Mouse (Mus musculus) cerebellum, adult 9-11 months (tissue): ENCODE data around the gene 1700011L22Rik.

Experiments
- DNase-seq: peaks from one replicate; pipeline ENCODE4 v3.0.0; 2022

Gene 1700011L22Rik

DNA sequence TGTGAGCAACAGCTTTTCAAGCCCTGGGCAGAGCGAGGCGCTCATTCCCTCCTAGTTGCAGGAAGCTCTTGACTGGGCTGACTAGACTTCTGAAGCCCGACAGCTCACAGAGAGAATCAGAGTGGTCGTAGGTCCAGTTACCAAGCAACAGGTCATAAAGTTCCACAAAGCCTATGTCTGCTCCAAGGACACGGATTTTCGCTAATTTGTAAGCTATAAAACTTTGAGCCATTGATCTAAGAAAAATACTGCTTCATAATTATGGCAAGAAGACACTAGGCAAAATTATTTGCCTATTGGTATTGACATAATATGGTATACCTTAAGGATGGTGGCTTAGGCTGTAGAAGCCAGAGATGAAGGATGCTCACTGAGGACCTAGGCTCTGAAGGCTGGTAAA, at the start of gene 1700011L22Rik:
1700011L22Rik (minus strand) TSS at position 101 of the 400 bp plus-strand sequence.
- no peak for DNase-seq

DNA sequence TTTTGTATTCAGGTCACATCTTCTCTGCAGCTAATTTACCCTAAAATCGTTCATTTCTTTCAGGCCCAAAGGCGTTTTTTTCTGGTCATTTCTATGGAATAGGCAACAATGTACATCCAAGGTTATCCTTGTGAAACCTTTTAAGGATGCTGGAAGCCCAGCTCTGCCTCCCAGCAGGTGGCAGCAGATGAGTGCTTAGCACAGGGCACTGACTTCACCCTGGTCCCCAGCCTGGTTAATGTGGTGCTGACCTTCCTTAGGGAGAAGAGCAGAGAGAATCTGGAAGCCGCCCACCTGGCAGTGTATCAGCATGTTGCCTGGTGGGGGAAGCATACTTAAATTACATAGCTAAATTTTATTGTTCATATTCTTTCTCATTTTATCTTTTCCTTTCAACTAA, 49.4 kb upstream of the 1700011L22Rik start:
- DNase-seq, result peak; percentile 28

DNA sequence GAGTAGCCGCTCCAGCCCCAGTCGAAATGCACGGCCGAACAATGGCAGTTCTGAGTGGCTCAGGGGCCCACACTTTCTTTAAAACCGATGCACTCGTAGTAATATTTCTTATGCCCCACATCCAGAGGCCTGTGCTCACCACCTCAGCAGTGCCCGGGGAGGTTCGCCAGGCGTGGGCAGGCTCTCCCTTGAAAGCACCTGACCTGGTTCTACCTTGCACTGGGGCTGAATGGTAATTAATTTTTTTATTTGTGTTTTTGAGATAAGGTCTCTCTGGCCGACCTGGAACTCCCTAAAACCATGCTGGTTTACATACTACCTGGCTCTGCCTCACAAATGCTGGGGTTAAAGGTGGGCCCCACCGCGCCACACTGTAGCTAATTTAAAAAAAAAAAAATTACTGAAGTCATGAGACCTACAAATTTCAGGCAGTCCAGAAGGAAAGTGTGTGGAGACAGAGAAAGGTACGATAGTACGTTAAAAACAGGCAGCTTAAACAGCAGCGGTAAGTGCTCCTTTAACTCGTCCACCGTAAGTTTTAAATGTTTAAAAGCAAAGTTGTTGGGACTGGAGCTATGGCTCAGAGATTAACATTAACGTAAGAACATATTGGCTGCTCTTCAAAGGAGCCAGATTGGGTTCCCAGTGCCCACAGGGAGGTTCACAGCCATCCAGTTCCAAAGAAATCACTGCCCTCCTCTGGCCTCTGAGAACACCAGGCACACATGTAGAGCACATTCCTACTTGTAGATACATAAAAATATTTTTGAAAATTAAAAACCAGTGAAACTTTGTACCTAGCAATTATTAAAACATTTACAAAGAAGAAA, 47.1 kb upstream of the 1700011L22Rik start:
- DNase-seq, result peak; percentile 10

DNA sequence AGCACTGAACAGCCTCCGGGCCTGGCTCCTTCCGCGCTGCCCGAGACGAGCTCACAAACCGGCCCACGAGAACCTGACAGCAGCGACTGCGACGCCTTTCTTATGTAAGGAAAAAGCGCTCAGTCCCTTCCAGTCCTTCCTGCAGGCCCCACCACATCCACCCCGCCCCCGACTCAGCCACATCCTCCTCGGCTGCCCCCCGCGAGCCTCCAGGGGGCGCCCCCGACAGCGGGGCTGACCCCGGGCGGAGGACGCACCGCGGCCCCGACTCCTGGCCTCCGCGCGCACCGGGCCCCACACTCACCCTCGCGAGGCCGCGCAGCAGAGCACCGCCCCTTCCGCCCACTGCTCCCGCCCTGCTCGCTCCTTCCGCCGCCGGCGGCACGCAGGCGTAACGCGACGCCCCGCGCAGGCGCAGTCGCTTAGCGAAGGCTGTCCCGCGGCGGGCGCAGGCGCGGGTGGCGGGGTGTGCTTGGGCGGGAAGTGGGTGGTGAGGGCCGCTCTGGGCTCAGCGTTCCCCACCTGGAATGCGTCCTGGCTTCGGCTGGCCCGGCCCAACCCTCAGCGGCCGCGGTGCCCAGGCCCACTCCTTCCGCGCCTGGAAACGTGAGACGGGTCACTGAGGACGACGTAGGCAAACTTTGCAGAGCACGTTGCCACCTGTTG, 46.4 kb upstream of the 1700011L22Rik start, which contains the start of gene Mmaa:
Mmaa (minus strand) TSS at position 328 of the 666 bp plus-strand sequence.
- DNase-seq, result peak; percentile 97

DNA sequence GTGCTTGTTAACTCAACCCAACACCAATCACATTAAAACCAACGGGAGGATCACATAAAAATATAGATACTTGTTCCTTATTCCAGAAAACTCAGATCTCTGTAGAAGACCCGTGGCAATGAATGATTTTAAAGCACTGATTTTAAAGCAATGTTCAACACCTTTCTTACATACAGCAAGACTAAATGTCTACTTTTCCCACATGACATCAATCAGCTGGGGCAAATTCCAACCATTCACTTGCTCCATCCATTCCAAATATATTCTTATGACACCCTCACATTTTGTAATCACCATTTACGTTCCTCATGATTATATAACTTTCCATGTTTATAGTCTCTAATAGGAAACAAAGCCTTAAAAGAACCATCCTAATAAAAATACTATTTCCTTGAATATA, 45.5 kb upstream of the 1700011L22Rik start:
- DNase-seq, result no peak

DNA sequence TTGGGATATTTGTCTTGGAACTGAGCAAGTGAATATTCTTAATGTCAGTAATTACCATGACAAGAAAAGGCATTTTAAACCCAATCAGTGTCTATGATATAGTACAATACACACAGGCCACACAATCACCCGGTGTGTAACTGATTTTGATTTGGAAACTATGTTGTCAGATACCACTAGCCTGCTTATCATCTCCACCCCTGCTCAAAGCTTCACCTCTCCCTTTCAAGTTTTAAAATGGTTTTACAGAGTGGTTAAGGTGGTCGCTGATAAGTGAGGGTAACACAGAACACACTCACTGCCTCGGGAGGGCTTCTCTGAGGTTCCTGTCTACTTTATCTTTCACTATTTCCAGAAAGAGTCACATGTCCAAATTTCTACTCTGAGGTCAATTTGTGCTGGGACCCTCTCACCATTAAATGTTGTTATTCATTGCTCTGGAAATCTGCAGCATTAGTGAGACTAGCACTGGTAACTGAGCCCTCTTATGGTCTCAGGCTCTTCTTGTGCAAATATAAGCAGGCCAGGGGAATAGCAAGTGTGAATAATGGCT, 44.4 kb upstream of the 1700011L22Rik start:
- no peak for DNase-seq

DNA sequence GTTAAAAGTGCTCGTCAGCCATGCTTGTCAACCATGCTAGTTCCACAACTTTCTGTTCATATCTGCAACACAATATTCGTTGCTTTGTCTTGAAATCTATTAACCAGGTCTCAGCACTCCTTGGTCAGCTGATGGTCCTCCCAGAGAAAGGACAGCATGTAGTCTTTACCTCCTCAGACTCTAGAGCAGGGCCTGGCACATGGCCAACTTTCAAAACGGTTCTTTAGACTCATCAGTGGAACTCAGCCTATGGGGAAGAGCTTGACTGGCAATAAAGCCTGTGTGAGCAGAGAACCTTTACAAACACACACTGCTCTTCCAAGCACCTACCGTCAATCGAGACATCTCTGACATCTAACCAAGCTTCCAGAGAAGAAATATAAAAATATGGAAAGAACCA, 41.2 kb upstream of the 1700011L22Rik start:
- no peak for DNase-seq

DNA sequence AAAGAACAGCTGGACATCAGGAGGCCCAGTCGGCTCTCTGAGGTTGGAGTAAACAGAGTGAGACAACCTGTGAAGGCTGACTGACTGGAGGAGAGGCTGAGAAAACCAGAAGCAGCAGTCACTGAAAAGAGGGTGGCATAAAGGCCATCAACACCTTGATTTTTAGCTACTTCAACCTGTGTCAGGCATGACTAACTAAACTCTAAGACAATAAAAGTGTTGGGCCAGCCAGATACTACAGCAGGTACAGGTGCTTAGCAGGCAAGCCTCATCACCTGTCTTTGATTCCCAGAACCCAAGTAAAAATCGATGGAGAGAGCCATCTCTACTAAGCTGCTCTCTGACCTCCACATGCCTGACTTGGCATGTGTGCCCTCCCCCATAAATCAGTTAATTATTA, 40.3 kb upstream of the 1700011L22Rik start:
- DNase-seq, result no peak

DNA sequence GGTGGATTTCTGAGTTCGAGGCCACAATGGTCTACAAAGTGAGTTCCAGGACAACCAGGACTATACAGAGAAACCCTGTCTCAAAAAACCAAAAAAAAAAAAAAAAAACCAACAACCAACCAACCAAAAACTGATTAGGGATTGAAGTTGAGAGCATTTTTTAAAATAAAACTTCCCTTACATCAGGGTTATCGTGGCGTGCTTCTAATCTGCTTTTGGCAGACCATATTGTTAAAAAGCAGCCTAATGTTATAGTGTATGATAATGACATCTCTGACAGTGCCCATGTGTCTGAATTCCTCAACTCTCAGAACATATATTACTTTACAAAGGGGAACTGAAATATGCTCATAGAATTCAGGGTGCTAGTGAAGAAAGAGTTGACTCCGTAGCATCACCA, 39.9 kb upstream of the 1700011L22Rik start:
- DNase-seq, result no peak

DNA sequence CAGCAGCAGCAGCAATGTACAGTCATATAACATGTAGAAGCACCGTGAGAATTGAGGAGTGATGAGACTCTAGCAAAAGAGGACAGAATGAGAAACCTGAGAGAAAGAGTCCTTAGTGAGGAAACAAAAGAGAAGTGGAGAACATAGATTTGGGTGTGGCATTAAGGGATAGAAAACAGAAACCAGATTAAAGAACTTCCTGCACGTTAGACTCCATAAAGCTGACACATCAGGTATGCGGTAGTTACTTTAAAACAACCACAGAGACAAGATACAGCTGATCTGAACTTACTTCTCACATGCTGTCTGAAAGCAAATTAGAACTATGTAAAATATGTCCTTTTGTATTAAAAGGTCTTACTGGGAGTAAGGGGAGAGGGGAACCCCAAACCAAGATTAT, 38.1 kb upstream of the 1700011L22Rik start:
- no peak for DNase-seq

DNA sequence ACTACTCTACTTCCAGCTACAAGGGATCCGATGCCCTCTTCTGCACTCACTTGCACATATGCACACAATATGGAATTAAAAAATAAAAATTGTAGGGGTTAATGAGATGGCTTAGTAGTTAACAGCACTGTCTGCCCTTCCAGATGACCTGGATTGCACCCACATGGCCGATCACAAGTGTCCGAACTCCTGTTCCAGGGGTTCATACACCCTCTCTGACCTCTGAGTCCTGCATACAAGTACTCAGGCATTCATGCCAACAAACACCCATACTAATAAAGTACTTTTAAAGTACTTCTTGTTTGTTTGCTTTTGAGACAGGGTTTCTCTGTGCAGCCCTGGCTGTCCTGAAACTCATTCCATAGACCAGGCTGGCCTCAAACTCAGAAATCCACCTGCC, 36.3 kb upstream of the 1700011L22Rik start:
- no peak for DNase-seq

DNA sequence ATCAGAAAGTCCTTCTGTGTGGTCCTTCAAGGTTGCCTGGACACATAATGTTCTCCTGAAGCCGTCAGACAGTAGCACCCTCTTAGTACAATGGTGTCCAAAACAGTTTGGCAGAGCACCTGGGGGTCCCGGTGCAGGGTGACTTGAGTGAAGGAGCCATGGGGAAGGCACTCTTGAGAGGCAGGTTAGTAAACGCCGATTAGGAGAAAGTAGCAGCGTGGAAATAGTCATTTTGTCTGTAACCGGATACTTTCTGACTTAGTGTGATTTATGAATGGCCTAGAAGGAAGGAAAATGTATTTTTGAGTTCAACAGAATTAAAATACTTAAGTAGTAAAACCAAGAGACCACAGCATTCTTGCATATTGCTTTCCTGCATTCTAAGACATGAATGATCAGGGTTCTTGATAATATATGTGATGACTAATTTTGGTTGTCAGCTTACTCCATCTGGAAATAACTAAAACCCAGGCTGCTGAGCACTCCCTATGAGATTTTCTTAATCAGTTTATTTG, 33.1 kb upstream of the 1700011L22Rik start:
- DNase-seq, result no peak

DNA sequence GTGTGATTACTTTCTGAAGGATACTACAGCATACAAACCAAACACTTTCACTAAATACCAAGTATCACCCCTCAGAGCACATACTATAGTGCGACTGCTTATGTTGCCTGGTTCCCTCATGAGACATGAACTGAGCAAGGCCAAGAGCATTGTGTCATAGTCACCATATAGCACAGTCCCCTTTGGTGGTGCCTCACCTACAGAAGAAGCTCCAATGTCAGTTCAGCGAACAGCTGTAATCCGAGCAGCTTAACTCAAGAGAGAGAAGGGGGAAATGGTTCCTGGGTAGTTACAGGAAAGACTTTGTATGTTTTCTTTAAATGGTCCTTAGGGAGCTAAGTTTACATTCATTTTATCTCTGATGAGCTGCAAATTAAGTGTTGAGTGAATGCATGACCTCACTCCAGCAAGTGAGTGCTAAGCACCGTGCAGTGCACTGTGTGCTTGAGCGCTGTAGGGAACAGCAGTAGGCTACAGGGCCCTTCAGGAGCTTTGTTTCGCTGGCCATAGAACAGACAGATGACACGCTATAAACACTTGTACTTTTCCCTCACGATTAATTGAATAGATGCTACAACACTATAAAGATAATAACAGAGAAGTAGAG, 29.0 kb upstream of the 1700011L22Rik start:
- DNase-seq, result no peak

DNA sequence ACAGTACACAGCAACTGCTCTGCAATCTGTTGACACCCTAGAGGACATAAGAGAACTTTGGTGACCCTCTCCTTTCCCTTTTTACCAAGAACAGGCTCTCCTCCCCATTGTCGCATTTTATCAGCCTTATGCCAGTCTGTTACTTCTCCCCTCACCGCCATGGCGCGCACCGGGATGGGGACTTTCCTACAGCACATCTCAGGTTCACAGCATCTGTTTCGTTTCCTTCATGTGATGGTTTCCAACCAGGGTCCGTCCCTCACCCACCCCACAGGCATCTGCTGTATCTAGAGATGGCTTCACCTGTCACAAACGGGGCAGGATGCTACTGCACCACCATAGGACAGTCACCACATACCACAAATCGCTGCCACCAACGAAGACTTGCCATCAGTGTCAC, 26.6 kb upstream of the 1700011L22Rik start:
- no peak for DNase-seq

DNA sequence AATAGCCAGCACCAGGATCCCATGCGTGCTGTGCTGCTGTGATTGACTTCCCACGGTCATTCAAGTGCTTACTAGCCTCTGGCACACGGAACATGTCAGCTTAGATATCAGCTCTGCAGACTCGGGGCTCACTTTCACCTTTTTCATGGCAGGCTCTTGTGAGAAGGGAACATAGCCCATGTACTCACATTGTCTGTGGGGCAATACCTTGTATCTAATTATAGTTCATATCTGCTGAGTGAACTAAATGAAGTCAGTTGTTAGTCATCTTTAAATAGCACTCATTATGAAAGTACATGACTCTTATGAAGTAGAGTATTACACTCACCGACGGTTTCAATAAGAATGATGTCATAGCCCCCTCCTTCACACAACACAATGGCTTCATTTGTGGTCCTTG, 25.4 kb upstream of the 1700011L22Rik start:
- no peak for DNase-seq

DNA sequence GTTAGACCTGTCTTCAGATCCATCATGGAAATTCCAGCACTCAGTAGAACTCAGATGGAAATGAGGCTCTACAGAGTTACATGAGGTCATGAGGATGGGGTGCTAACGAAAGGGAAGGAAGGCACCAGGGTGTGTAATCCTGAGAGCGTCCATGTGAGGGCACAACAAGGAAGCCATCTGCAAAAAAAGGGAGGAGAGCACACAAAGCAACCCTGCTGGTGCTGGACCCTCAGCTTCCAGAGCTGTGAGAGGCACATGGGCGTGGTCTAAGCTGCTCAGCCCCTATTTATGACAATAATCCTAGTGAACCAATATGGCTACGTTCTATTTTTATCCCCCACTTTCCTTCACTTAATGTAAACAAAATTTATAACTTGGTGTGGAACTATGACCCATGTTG, 24.3 kb upstream of the 1700011L22Rik start:
- no peak for DNase-seq

DNA sequence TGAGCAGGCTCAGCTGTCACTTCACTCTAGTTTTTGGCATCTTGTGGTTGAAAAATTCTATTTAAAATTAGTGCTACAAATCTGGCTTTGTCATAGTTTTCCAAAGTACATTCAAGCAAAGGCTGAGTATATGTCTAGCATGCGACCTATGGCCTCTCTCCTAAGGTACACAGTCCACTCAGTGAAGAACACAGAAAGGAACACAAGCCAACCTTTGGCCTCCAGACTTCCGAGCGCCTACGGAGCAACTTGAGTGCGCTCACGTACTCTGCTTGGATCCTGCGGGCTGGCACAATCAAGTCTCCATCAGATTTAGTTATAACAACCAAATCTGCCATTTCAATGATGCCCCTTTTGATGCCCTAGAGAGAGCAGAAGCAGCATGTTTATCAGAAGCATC, 20.6 kb upstream of the 1700011L22Rik start:
- DNase-seq, result no peak

DNA sequence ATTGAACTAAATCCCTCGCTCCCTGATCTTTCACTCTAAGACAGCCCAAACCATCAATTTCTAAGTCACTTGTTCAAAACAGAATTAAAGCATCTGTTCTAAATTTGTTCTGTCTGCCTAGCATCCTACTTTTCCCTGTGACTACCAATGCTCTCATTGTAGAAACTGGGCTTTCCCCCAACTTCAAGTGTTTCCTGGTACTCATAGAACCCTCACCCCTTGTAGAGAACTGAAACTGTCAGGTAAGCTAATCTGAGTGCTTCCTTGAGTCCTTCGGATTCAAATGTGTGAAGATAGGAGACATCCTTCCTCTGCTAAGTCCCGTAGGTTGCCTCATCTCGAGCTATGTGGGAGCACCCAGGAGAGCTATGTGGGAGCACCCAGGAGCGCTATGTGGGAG, 13.6 kb upstream of the 1700011L22Rik start:
- no peak for DNase-seq

DNA sequence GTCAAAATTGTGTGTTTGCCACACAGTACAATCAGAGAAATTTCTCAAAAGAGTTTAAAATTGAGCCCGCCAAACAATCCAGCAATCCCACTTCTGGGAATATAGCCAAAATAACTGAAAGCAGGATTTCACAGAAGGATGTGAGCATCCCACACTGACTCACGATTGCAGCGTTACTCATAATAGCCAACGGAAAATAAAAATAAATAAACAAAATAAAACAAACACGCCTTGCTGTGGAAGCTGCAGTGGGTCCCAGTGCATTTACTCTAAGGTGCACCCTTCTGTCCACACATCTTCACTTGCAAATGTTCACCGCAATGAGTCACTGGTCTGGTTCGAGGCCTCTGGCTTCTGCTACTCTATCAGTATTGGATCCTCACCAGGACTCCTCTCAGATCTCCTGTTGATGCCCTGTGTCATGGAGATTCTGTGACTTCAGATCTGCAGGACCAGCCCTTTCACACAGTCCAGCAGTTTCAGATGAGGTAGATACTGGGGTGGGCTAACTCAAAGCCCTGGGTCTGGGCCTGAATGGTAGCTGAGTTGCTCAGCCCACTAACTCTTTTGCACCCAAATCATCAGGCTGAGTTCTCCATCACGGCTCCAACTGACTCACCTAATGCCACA, 7.8 kb upstream of the 1700011L22Rik start:
- DNase-seq, result no peak

DNA sequence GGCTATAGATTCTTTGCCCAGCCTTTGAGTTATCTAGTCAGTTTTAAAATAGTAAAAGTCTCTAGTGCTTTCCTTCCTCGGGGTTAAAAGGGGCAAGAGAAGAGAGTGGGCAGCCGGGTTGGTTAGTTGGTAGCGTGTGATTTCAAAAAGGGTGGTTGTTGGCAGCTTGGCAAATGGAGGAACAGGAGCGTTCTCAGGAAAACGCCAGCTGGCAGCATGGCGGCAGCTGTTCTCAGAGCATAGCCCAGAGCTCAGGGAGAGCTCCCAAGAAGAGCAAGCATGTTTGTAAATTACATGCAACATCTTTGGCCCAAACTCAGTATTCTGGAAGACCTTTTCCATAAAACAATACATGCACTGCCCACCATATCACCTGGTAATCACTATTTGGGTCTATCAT, 5.4 kb upstream of the 1700011L22Rik start:
- DNase-seq, result no peak

DNA sequence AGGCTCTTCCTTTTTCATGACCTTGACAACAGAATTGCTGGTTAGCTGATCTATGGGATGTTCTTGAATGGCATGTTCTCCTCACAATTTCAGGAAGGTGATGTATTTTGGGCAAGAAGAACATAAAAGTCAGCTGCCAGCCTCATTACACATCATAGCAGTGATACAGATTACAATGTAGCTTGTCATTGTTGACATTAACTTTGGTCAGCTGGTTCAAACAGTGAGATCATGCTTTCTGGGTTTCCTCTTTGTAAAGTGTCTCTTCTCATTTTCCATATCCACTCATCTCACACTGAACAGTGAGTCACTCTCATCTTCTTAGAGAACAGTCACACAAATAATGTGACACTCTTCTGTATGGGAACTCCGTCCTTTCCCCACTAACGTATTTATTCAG, 4.9 kb downstream of the 1700011L22Rik start:
- DNase-seq, result no peak

DNA sequence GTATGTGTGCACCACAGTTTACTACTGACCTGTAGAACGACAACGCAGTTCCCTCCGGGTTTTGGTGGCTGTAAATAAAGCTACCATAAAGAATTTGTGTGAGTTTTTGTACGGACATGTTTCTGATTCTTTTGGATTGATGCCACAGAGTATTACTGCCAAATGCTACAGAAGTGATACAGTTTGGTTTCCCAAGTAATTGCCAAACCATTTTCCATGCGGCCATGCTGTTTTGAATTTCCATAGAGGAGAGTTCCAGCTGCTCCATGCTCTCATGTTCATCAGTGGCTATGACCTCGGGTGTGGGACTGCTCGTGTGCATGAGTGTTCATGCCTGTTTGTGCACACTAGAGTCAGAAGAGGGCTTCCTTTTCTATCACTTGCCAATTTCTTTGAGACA, 8.4 kb downstream of the 1700011L22Rik start:
- no peak for DNase-seq

DNA sequence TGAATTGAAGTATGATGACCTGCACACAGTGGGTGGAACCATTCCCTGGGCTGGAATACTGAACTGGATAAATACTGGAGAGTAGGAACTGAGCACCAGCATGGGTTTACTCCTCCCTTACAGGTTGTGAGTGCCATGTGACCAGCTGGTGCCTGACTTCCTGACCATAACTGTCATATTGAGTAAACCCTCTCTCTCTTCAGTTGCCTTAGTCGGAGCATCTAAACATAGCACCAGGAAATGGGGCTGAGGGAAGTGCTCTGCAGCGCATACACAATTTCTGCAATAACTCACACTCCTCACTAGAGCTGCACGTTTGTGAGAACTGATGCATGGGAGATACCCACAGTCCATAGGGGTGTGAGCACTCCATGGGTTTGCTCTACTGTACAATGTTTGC, 9.1 kb downstream of the 1700011L22Rik start:
- no peak for DNase-seq
